Mouse (Mus musculus): ENCODE data around the gene Gm4792. TPM values are rescaled to one million over a fixed set of nuclear protein-coding genes. Genes with fewer than 3 reads are reported as not detected.

The Gm4792 gene
- total RNA-seq, 2 experiments from 2014 or later = not detected

DNA sequence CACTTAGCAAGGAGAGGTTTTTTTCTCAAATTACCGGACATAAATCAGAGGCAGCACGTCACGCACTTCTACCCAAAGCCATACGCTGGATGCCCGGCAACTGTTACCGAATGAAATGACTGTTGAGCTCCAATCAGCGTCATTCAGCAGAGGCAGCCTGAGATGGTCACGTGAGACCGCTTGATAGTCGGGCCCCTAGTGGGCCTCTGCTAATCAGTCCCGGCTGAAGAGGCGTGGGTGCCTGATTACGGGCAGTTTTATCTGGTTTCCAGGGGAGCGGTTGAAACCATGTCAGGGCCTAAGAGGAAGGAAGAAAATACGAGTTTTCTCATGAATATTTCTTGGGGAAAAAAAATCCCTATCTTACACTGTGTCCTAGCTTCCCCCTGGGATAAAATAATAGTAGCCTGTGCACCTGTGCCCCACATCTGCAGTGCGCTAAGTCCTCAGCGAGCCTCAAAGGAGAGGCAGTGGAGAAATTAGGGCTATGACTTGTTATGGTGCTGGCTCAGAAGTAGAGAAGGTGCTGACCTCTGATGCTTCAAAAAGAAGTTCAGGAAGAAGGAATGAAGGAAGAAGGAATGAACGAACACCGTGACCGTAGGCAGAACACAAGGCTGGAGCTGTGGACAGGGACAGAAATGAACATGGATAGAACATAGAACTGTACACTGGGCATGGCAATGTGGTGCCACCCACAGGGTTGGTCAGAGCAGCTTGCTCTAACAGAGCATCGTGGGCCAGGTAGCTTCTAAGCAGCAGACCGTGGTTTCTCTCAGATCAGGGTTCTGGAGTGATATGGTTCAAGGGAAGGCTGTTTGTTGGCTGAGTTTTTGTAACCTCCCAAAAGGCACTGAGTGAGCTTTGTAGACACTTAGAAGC, 48.7 kb downstream of the Gm4792 start:
- DNase-seq (ENCODE audit: low spot score in 2 of 2) = no peak
- intact Hi-C loops (cut with DNase I) = no loop called here

DNA sequence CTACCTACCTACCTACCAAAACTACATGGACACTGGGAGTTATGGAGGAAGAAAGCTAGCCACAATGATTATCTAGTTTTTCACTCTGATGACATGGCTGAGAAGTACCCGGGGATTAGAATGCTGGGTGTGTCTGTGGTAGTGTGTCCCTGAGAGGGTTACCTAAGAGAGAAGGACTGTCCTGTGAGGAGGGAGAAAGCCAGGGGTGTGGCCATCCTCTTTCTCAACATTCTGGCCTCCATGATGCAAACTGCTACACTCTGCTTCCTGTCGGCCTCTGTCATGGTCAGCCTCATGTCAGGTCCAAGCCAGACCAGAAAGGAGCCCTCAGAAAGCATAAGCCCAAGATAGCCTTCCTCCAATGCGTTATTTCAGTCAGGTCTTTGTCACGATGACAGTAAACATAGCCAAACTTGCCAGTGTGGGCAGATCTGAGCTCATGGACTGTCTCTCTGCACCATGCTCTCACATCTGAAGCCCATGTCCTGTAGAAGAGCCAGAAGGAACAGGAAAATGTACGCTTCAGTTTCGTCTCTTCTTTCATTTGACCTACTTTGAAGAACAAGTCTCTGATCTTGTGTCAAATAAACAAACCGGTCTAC, 50.7 kb downstream of the Gm4792 start:
- intact Hi-C loops (cut with DNase I) = no loop called here
- DNase-seq (ENCODE audit: low spot score in 2 of 2) = no peak

Other genes starting within 250 kb of the Gm4792 start
- gene Nr2c1, start 150.7 kb downstream of the Gm4792 start, total RNA-seq (2021) = 1 to 10 TPM; 7.3 to 8.6 TPM
- gene Ndufa12, start 100.0 kb downstream of the Gm4792 start, total RNA-seq (2021) = 100 to 1,000 TPM; 232 to 233 TPM
- 10 to 100 TPM; 23.2 to 24.5 TPM for gene Tmcc3, start 13.2 kb upstream of the Gm4792 start, total RNA-seq (2021)

Data from left cerebral cortex, postnatal 36 days (tissue).